Mouse (Mus musculus) lung, embryonic 14.5 days (tissue): Measurements from ENCODE around the gene Lrba. TPM values are rescaled to one million over a fixed set of nuclear protein-coding genes. Genes with fewer than 3 reads are reported as not detected.

ENCODE experiments used
- ATAC-seq: fragments of 200-750 bp; cut with Nextera tagmentation; 2 replicates; pipeline ENCODE4 v1.8.0; 2017; ENCODE audit warnings: mild to moderate bottlenecking, moderate TSS enrichment, moderate library complexity; ENCODE audit not compliant: insufficient read depth
- DNase-seq: peaks from one replicate; pipeline ENCODE4 v3.0.0-alpha.2; 2015
- H3K27ac ChIP-seq: fragments of 300-500 bp; sonication (generic); 2 replicates; pipeline ENCODE4 v1.5.1; 2014; ENCODE audit warnings: low read depth, mild to moderate bottlenecking, moderate library complexity
- H3K27me3 ChIP-seq: fragments of 300-500 bp; sonication (generic); 2 replicates; pipeline ENCODE4 v1.6.1; 2014; ENCODE audit warnings: low read length, control low read depth; ENCODE audit not compliant: insufficient read depth
- H3K36me3 ChIP-seq: fragments of 300-500 bp; sonication (generic); 2 replicates; pipeline ENCODE4 v1.6.1; 2014; ENCODE audit warnings: control low read depth; ENCODE audit not compliant: insufficient read depth
- H3K4me1 ChIP-seq: fragments of 300-500 bp; sonication (generic); 2 replicates; pipeline ENCODE4 v1.6.1; 2014; ENCODE audit warnings: antibody characterized with exemption, control low read depth; ENCODE audit not compliant: insufficient read depth
- H3K4me2 ChIP-seq: fragments of 300-500 bp; sonication (generic); 2 replicates; pipeline ENCODE4 v1.6.1; 2014; ENCODE audit warnings: mild to moderate bottlenecking
- H3K4me3 ChIP-seq: fragments of 300-500 bp; sonication (generic); 2 replicates; pipeline ENCODE4 v1.5.1; 2014; ENCODE audit warnings: low read depth, low read length
- H3K9ac ChIP-seq: fragments of 300-500 bp; sonication (generic); 2 replicates; pipeline ENCODE4 v1.6.1; 2014
- H3K9me3 ChIP-seq: fragments of 300-500 bp; sonication (generic); 2 replicates; pipeline ENCODE4 v1.6.1; 2016; ENCODE audit warnings: low read depth, low read length, control low read depth
- CTCF ChIP-seq: IDR thresholded peaks from 2 replicates; pipeline ENCODE4 v1.5.1; 2016; ENCODE audit warnings: antibody characterized with exemption, low read depth
- WGBS: fragments of 180-500 bp; shearing (Covaris S2); extraction: QIAGEN DNeasy Blood & Tissue Kit; methylation state at CpG from one replicate; pipeline ENCODE4 v1.1.7; 2014; 5-methylcytosine and 5-hydroxymethylcytosine counted together
- polyA plus RNA-seq: library from polyadenylated mRNA; unstranded; fragments of >200 nt; fragmentation: Nextera tagmentation; extraction: Ambion mirVana; gene quantifications from 2 replicates; pipeline ENCODE4 v1.2.1, GENCODE M21; 2014

Gene Lrba
- polyA plus RNA-seq, 1 experiment from 2014 or later = 5.5 TPM

DNA sequence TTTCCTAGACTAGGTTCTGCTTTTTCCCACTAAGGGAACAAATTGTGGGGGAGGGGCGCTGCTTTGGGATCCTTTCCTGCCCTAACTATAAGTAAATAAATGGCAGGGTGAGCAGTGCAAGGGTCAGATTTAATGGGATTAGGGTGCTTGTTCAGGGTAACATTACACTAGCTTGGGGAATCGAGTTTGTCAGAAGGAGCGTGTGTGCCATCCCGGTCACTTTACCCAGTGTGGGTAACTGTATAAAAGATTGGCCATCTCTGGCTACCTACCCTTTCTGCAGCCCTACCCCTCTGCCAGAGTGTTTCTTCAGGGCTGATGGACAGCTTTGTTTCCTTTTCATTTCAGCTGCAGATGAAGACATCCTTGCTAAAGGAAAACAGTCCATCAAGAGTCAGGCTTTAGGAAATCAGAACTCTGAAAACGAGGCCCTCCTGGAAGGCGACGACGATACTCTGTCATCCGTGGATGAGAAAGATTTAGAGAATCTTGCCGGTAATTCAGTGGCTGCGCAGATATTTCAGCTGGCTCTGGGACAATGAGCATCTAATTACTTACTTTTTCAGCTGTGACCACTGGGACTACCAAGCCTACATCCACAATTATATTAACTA lies 315.2 kb downstream of the Lrba start:
- Histone ChIP-seq H3K9me3 (no peaks in the 10 kb centered on the region), H3K4me2 (no peak overlapping the region), H3K9ac (no peak overlapping the region), H3K36me3 (no peaks in the 10 kb centered on the region), H3K4me3 (no peak overlapping the region), H3K27ac (no peak overlapping the region), H3K4me1 (no peaks in the 10 kb centered on the region), H3K27me3 (peaks cover under 1% of the 10 kb centered on the region)
- DNase-seq = no peak
- 32% methylated on average over 11 of the region's 11 CpGs for WGBS
- no peak for ATAC-seq
- no peak for TF ChIP-seq CTCF

- H3K9me3 ChIP-seq = no peaks in the 10 kb centered on the region
- H3K27me3 ChIP-seq = peaks cover 8% of the 10 kb centered on the region
- no peak for TF ChIP-seq CTCF
- no peak overlapping the region for H3K4me2 ChIP-seq
- WGBS = 65% methylated on average over 4 of the region's 4 CpGs
- no peaks in the 10 kb centered on the region for H3K4me1 ChIP-seq
- no peak overlapping the region for H3K9ac ChIP-seq
- no peak for ATAC-seq
- H3K36me3 ChIP-seq = no peaks in the 10 kb centered on the region
- H3K4me3 ChIP-seq = no peak overlapping the region
- H3K27ac ChIP-seq = no peak overlapping the region
- DNase-seq = no peak
Observed at GRCm38 (mm10) chr3:86541074-86541614, 316.7 kb downstream of the Lrba start.

- Histone ChIP-seq H3K9me3 (no peaks in the 10 kb centered on the region), H3K27ac (no peak overlapping the region), H3K4me1 (0 out of 2 replicates have a peak, but pooled peaks cover 5% of the 10 kb centered on the region), H3K4me2 (no peak overlapping the region), H3K36me3 (no peaks in the 10 kb centered on the region), H3K27me3 (peaks cover 16% of the 10 kb centered on the region), H3K9ac (no peak overlapping the region), H3K4me3 (no peak overlapping the region)
- DNase-seq = no peak
- WGBS = 82% methylated on average over 1 of the region's 1 CpGs
- no peak for TF ChIP-seq CTCF
- ATAC-seq = no peak
Observed at GRCm38 (mm10) chr3:86541863-86542397, 317.4 kb downstream of the Lrba start.

DNA sequence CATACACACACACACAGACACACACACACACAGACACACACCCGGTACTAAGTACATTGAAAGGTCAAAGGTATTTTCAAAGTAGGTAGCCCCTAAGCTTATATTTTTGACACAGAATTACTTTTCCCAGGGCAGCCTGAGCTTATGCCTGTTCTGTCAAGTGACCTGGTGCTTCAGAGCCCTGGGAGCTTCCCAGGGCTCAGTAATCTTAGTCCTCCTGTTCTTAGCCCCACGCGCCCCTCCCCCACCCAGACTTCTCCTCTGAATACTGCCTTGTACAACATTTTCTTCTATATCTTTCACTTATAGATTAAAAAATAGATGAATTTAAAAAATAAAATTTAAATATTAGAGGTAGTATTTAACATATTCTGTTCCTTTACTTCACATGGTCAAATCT lies 320.3 kb downstream of the Lrba start:
- Histone ChIP-seq H3K9ac (no peak overlapping the region), H3K4me1 (0 out of 2 replicates have a peak, but pooled peaks cover 5% of the 10 kb centered on the region), H3K27me3 (peaks cover 41% of the 10 kb centered on the region), H3K36me3 (no peaks in the 10 kb centered on the region), H3K9me3 (no peaks in the 10 kb centered on the region), H3K4me3 (no peak overlapping the region), H3K4me2 (no peak overlapping the region), H3K27ac (no peak overlapping the region)
- WGBS = 31% methylated on average over 3 of the region's 3 CpGs
- ATAC-seq (no peak), DNase-seq (no peak)
- TF ChIP-seq CTCF = no peak

GRCm38 (mm10) chr3:86545945-86546344 lies 321.5 kb downstream of the Lrba start:
- Histone ChIP-seq H3K27ac (no peak overlapping the region), H3K9ac (no peak overlapping the region), H3K4me3 (peak overlapping the region; percentile 34; the same call in 1 of the 2 replicates)

GRCm38 (mm10) chr3:86546471-86547250 lies 322.2 kb downstream of the Lrba start:
- H3K36me3 ChIP-seq = no peaks in the 10 kb centered on the region
- H3K9me3 ChIP-seq = no peaks in the 10 kb centered on the region
- ATAC-seq (peak; percentile 30; the same call in 1 of the 2 replicates), DNase-seq (peak; percentile 58)
- TF ChIP-seq CTCF = no peak
- H3K27me3 ChIP-seq = peaks cover 60% of the 10 kb centered on the region
- H3K4me3 ChIP-seq = peak overlapping the region; percentile 34
- WGBS = 1% methylated on average over 42 of the region's 45 CpGs
- 0 out of 2 replicates have a peak overlapping the region, but pooled peaks have one; percentile 8 for H3K9ac ChIP-seq
- H3K4me2 ChIP-seq = peak overlapping the region; percentile 57
- H3K27ac ChIP-seq = no peak overlapping the region
- H3K4me1 ChIP-seq = 0 out of 2 replicates have a peak, but pooled peaks cover 5% of the 10 kb centered on the region

More at GRCm38 (mm10) chr3:86545945-86546344, 321.5 kb downstream of the Lrba start:
- Histone ChIP-seq H3K36me3 (no peaks in the 10 kb centered on the region), H3K9me3 (no peaks in the 10 kb centered on the region), H3K4me1 (0 out of 2 replicates have a peak, but pooled peaks cover 5% of the 10 kb centered on the region), H3K27me3 (peaks cover 53% of the 10 kb centered on the region), H3K4me2 (peak overlapping the region; percentile 57)
- DNase-seq = peak; percentile 20
- no peak for TF ChIP-seq CTCF
- no peak for ATAC-seq
- WGBS = 22% methylated on average over 5 of the region's 5 CpGs
